In genomic region chr2:152769677-152770076, GRCm38 (mm10) we compare ENCODE assay signal across 16 mouse cellular contexts. TPM values are rescaled to one million over a fixed set of nuclear protein-coding genes. Genes with fewer than 3 reads are reported as not detected.
A peak's percentile ranks its signal among the peaks of the same experiment; 100 is the strongest.
DNase-seq lines count a peak whose midpoint lies in the region; ATAC-seq lines count a peak whose summit lies in the region.
"Had no signal": no experiment of that assay in that cellular context is flagged by ENCODE, and none has a peak within 500 bp of the region (broad histone marks: within the 10 kb centered on the region; RNA-seq: fewer than 3 reads in every experiment).

No protein-coding gene starts in this region.

- peak; percentile 56 for ATAC-seq in megakaryocyte progenitor cell, adult 5-6 weeks (replicated peaks; ENCODE audit: poor library complexity)
- ATAC-seq in frontal cortex, adult (ENCODE audit: low TSS enrichment): no peak
- ATAC-seq: inflammation-experienced regulatory T-cells, adult 6 months; lung, postnatal 0 days had no signal

- peak; percentile 73 for DNase-seq in heart, adult 11 months
- no peak for DNase-seq in heart, postnatal 14 days
- DNase-seq in R1 (ENCODE audit: low read depth, low spot score): peak; percentile 86
- DNase-seq in liver: peak; percentile 80
- DNase-seq in thymus, postnatal 25 days: no peak
- DNase-seq in left cerebral cortex, postnatal 4 days: no peak
- DNase-seq: adrenal gland, adult 2 months; cerebellum, adult 2 months; kidney, adult 9 months; kidney, postnatal 36 days; right cerebral cortex, adult 18-20 months; thymus, postnatal 36 days had no signal

- intact Hi-C loops in heart, postnatal 14 days (cut with DNase I): no loop called here
- intact Hi-C loops in left cerebral cortex, postnatal 4 days (cut with DNase I): loop anchor here (10.0 kb wide), 1 partner anchor 55 kb away; no protein-coding TSS in a partner anchor

RNA-seq across cellular contexts. Expression of gene Cox4i2, which starts 15.7 kb away (rescaled TPM):
- 10 to 100 TPM; 17.8 to 19.1 TPM for total RNA-seq in heart, postnatal 14 days (2021)
- 1.4 and 1.5 TPM in 2 replicates for total RNA-seq in megakaryocyte progenitor cell, adult 5-6 weeks (2015)
- total RNA-seq in megakaryocyte progenitor cell, adult 5-6 weeks (2017): 1.8 TPM in 1 of 2 replicates, not detected in the other
- 1 to 10 TPM; 1.7 to 1.9 TPM for total RNA-seq in left cerebral cortex, postnatal 4 days (2021)

RNA-seq across cellular contexts. Expression of gene Id1, which starts 33.6 kb away (rescaled TPM):
- total RNA-seq in heart, postnatal 14 days (2021): 10 to 100 TPM; 82.1 to 85.3 TPM
- 8.3 and 11.7 TPM in 2 replicates for total RNA-seq in megakaryocyte progenitor cell, adult 5-6 weeks (2015)
- total RNA-seq in megakaryocyte progenitor cell, adult 5-6 weeks (2017): 3.6 and 7.1 TPM in 2 replicates
- 10 to 100 TPM; 25.6 to 27.6 TPM for total RNA-seq in left cerebral cortex, postnatal 4 days (2021)

Comparison
In these comparisons a context has a peak if more than half of its experiments do, and no peak if none do; other contexts are left out.
1. DNase-seq: peak in heart, adult 11 months (single experiment), R1 (single experiment) and liver (single experiment); none in heart, postnatal 14 days (0 of 2), thymus, postnatal 25 days (single experiment) and left cerebral cortex, postnatal 4 days (single experiment).
2. RNA of gene Cox4i2, which starts 15.7 kb away (total RNA-seq): 17.8 to 19.1 TPM in heart, postnatal 14 days; 1.7 to 1.9 TPM in left cerebral cortex, postnatal 4 days and 1.4 to 1.8 TPM in megakaryocyte progenitor cell, adult 5-6 weeks; every median in the first group is over 4 times any median in the second.